Mouse (Mus musculus) hindbrain, embryonic 12.5 days (tissue): ENCODE measurements around the gene Nkapl. TPM values are rescaled to one million over a fixed set of nuclear protein-coding genes. Genes with fewer than 3 reads are reported as not detected.
A peak's percentile ranks its signal among the peaks of the same experiment; 100 is the strongest.
"Not testable (repeated sequence)": the region's sequence is repeated elsewhere in the genome, so short reads cannot be mapped to it uniquely, and the experiment has no call there.

Experiments used
- ATAC-seq: fragments of 200-750 bp; cut with Nextera tagmentation; 2 replicates; pipeline ENCODE4 v1.8.0; 2017; ENCODE audit warnings: moderate TSS enrichment; ENCODE audit not compliant: low FRiP score
- H3K27ac ChIP-seq: fragments of 300-500 bp; sonication (generic); 2 replicates; pipeline ENCODE4 v1.5.1; 2016; ENCODE audit warnings: mild to moderate bottlenecking
- H3K27me3 ChIP-seq: fragments of 300-500 bp; sonication (generic); 2 replicates; pipeline ENCODE4 v1.6.1; 2016; ENCODE audit warnings: mild to moderate bottlenecking
- H3K36me3 ChIP-seq: fragments of 300-500 bp; sonication (generic); 2 replicates; pipeline ENCODE4 v1.6.1; 2016; ENCODE audit warnings: mild to moderate bottlenecking
- H3K4me1 ChIP-seq: fragments of 300-500 bp; sonication (generic); 2 replicates; pipeline ENCODE4 v1.6.1; 2016
- H3K4me2 ChIP-seq: fragments of 300-500 bp; sonication (generic); replicated peaks from 2 replicates; pipeline ENCODE4 v1.6.1; 2016; ENCODE audit warnings: mild to moderate bottlenecking
- H3K4me3 ChIP-seq: fragments of 300-500 bp; sonication (generic); 2 replicates; pipeline ENCODE4 v1.5.1; 2016; ENCODE audit warnings: mild to moderate bottlenecking
- H3K9ac ChIP-seq: fragments of 300-500 bp; sonication (generic); 2 replicates; pipeline ENCODE4 v1.6.1; 2016; ENCODE audit warnings: mild to moderate bottlenecking, moderate library complexity
- H3K9me3 ChIP-seq: fragments of 300-500 bp; sonication (generic); replicated peaks from 2 replicates; pipeline ENCODE4 v1.6.1; 2016; ENCODE audit warnings: mild to moderate bottlenecking
- WGBS: fragments of 180-500 bp; shearing (Covaris S2); methylation state at CpG from one replicate; pipeline ENCODE4 v1.1.7; 2016; 5-methylcytosine and 5-hydroxymethylcytosine counted together
- polyA plus RNA-seq: library from polyadenylated mRNA; unstranded; fragments of >200 nt; fragmentation: Nextera tagmentation; extraction: Ambion mirVana; gene quantifications from 2 replicates; pipeline ENCODE4 v1.2.1, GENCODE M21; 2016

Gene Nkapl
- polyA plus RNA-seq, result 2.5 and 2.7 TPM in 2 replicates

- Histone ChIP-seq H3K4me1 (0 out of 2 replicates have a peak, but pooled peaks cover 9% of the 10 kb centered on the region), H3K9ac (peak within 1 kb of the TSS; percentile 71), H3K4me3 (peak within 1 kb of the TSS; percentile 53), H3K27ac (peak within 1 kb of the TSS; percentile 70), H3K9me3 (no peaks in the 10 kb centered on the region), H3K36me3 (no peaks in the 10 kb centered on the region), H3K27me3 (0 out of 2 replicates have a peak, but pooled peaks cover 4% of the 10 kb centered on the region), H3K4me2 (peak within 1 kb of the TSS; percentile 78)
- ATAC-seq, result peak; percentile 99
- under 1% methylated on average over 53 of the region's 54 CpGs for WGBS
Observed at GRCm38 (mm10) chr13:21468061-21469019, at the start of gene Nkapl. Gene Nkapl (minus strand): TSS chr13:21468509.

GRCm38 (mm10) chr13:21506221-21506649 is 37.9 kb upstream of the Nkapl start:
- ATAC-seq, result peak; percentile 99
- peak overlapping the region; percentile 63 for H3K4me2 ChIP-seq

GRCm38 (mm10) chr13:21502296-21502695 is 34.0 kb upstream of the Nkapl start:
- Histone ChIP-seq H3K36me3 (no peaks in the 10 kb centered on the region), H3K4me1 (no peaks in the 10 kb centered on the region), H3K4me2 (no peak overlapping the region), H3K9ac (no peak overlapping the region), H3K27me3 (no peaks in the 10 kb centered on the region), H3K4me3 (no peak overlapping the region), H3K9me3 (no peaks in the 10 kb centered on the region), H3K27ac (no peak overlapping the region)
- 88% methylated on average over 5 of the region's 5 CpGs for WGBS
- ATAC-seq, result no peak

More at GRCm38 (mm10) chr13:21506221-21506649, 37.9 kb upstream of the Nkapl start:
- Histone ChIP-seq H3K4me3 (peak overlapping the region; percentile 61), H3K27ac (peak overlapping the region; percentile 73), H3K9ac (peak overlapping the region; percentile 73), H3K4me1 (no peaks in the 10 kb centered on the region), H3K27me3 (no peaks in the 10 kb centered on the region), H3K9me3 (no peaks in the 10 kb centered on the region), H3K36me3 (no peaks in the 10 kb centered on the region)
- WGBS, result under 1% methylated on average over 21 of the region's 21 CpGs

- not testable (repeated sequence) for H3K4me2 ChIP-seq, ATAC-seq, H3K27me3 ChIP-seq, H3K4me3 ChIP-seq, H3K4me1 ChIP-seq, H3K36me3 ChIP-seq, H3K9me3 ChIP-seq, H3K27ac ChIP-seq, H3K9ac ChIP-seq
- 92% methylated on average over 17 of the region's 17 CpGs for WGBS
Observed at GRCm38 (mm10) chr13:21501182-21501581, 32.9 kb upstream of the Nkapl start, which contains the start of gene Gm11273. Gene Gm11273 (minus strand): TSS chr13:21501418.

GRCm38 (mm10) chr13:21495080-21495479 is 26.8 kb upstream of the Nkapl start, which contains the start of gene AK157302:
Gene AK157302 (plus strand): TSS chr13:21495223.
- Histone ChIP-seq H3K27me3 (no peaks in the 10 kb centered on the region), H3K9me3 (no peaks in the 10 kb centered on the region), H3K36me3 (no peaks in the 10 kb centered on the region), H3K4me1 (no peaks in the 10 kb centered on the region), H3K27ac (no peak within 1 kb of the TSS), H3K4me2 (no peak within 1 kb of the TSS), H3K9ac (no peak within 1 kb of the TSS), H3K4me3 (no peak within 1 kb of the TSS)
- WGBS, result 91% methylated on average over 18 of the region's 21 CpGs
- ATAC-seq, result no peak

- no peaks in the 10 kb centered on the region for H3K36me3 ChIP-seq
- no peak for ATAC-seq
- H3K27ac ChIP-seq, result no peak overlapping the region
- no peak overlapping the region for H3K4me2 ChIP-seq
- 94% methylated on average over 5 of the region's 5 CpGs for WGBS
- no peak overlapping the region for H3K9ac ChIP-seq
- H3K9me3 ChIP-seq, result no peaks in the 10 kb centered on the region
- H3K4me1 ChIP-seq, result no peaks in the 10 kb centered on the region
- no peaks in the 10 kb centered on the region for H3K27me3 ChIP-seq
- no peak overlapping the region for H3K4me3 ChIP-seq
Observed at GRCm38 (mm10) chr13:21492847-21493246, 24.5 kb upstream of the Nkapl start.

- Histone ChIP-seq H3K27ac (no peak overlapping the region), H3K9ac (no peak overlapping the region), H3K27me3 (no peaks in the 10 kb centered on the region), H3K4me3 (no peak overlapping the region), H3K36me3 (peaks cover 24% of the 10 kb centered on the region), H3K4me1 (no peaks in the 10 kb centered on the region), H3K4me2 (no peak overlapping the region), H3K9me3 (no peaks in the 10 kb centered on the region; the same call in 1 of the 2 replicates)
- 85% methylated on average over 1 of the region's 1 CpGs for WGBS
- no peak for ATAC-seq
Observed at GRCm38 (mm10) chr13:21486881-21487280, 18.6 kb upstream of the Nkapl start.

GRCm38 (mm10) chr13:21478759-21479670 is 10.7 kb upstream of the Nkapl start, which contains the start of the genes Zkscan4 and Gm10065:
Gene Zkscan4 (plus strand): TSS chr13:21478907.
Gene Gm10065 (minus strand): TSS chr13:21479441.
- H3K4me3 ChIP-seq, result peak within 1 kb of the TSS; percentile 55
- H3K27me3 ChIP-seq, H3K36me3 ChIP-seq, H3K9me3 ChIP-seq, H3K4me1 ChIP-seq: not testable (repeated sequence)
- peak within 1 kb of the TSS; percentile 64 for H3K9ac ChIP-seq
- WGBS, result 4% methylated on average over 31 of the region's 31 CpGs
- H3K4me2 ChIP-seq, result peak within 1 kb of the TSS; percentile 67
- peak within 1 kb of the TSS; percentile 76 for H3K27ac ChIP-seq
- ATAC-seq, result peak; percentile 90

- 0 out of 2 replicates have a peak, but pooled peaks cover 4% of the 10 kb centered on the region for H3K27me3 ChIP-seq
- H3K9me3 ChIP-seq, result no peaks in the 10 kb centered on the region
- H3K9ac ChIP-seq, result no peak overlapping the region
- H3K27ac ChIP-seq, result no peak overlapping the region
- H3K36me3 ChIP-seq, result no peaks in the 10 kb centered on the region
- 33% methylated on average over 4 of the region's 4 CpGs for WGBS
- no peak overlapping the region for H3K4me3 ChIP-seq
- ATAC-seq, result no peak
- 0 out of 2 replicates have a peak, but pooled peaks cover 9% of the 10 kb centered on the region for H3K4me1 ChIP-seq
- no peak overlapping the region for H3K4me2 ChIP-seq
Observed at GRCm38 (mm10) chr13:21472427-21472826, 4.1 kb upstream of the Nkapl start.

- Histone ChIP-seq H3K9me3 (no peaks in the 10 kb centered on the region), H3K27me3 (0 out of 2 replicates have a peak, but pooled peaks cover 4% of the 10 kb centered on the region), H3K4me1 (0 out of 2 replicates have a peak, but pooled peaks cover 9% of the 10 kb centered on the region), H3K27ac (no peak overlapping the region), H3K4me3 (no peak overlapping the region), H3K36me3 (no peaks in the 10 kb centered on the region), H3K4me2 (peak overlapping the region; percentile 78; the same call in 1 of the 2 replicates), H3K9ac (no peak overlapping the region)
- ATAC-seq, result no peak
- WGBS, result 22% methylated on average over 9 of the region's 9 CpGs
Observed at GRCm38 (mm10) chr13:21469097-21469496, 788 bp upstream of the Nkapl start.

GRCm38 (mm10) chr13:21467336-21467735 is 973 bp downstream of the Nkapl start:
- Histone ChIP-seq H3K4me1 (0 out of 2 replicates have a peak, but pooled peaks cover 9% of the 10 kb centered on the region), H3K4me2 (0 out of 2 replicates have a peak overlapping the region, but pooled peaks have one; percentile 78), H3K36me3 (no peaks in the 10 kb centered on the region), H3K27ac (no peak overlapping the region), H3K27me3 (0 out of 2 replicates have a peak, but pooled peaks cover 4% of the 10 kb centered on the region), H3K9ac (no peak overlapping the region), H3K4me3 (no peak overlapping the region), H3K9me3 (no peaks in the 10 kb centered on the region)
- no peak for ATAC-seq
- 84% methylated on average over 10 of the region's 10 CpGs for WGBS
